Comparison of ENCODE assay signal across 26 mouse cellular contexts in genomic region chr9:118624146-118624545, GRCm38 (mm10). TPM values are rescaled to one million over a fixed set of nuclear protein-coding genes. Genes with fewer than 3 reads are reported as not detected.
DNase-seq lines count a peak whose midpoint lies in the region; ATAC-seq and TF ChIP-seq lines count a peak whose summit lies in the region.
"Had no signal": no experiment of that assay in that cellular context is flagged by ENCODE, and none has a peak within 500 bp of the region (broad histone marks: within the 10 kb centered on the region; RNA-seq: fewer than 3 reads in every experiment).

No protein-coding gene starts in this region.

- peaks cover 15% of the 10 kb centered on the region; the same call in 1 of the 2 replicates for H3K36me3 ChIP-seq in kidney, postnatal 0 days (ENCODE audit: insufficient read depth, low read length)
- peaks cover 18% of the 10 kb centered on the region for H3K36me3 ChIP-seq in embryonic facial prominence, embryonic 14.5 days (ENCODE audit: control insufficient read depth, insufficient read depth, low read length)
- H3K36me3 ChIP-seq: forebrain, embryonic 15.5 days; intestine, embryonic 15.5 days; liver, embryonic 13.5 days; neural tube, embryonic 12.5 days had no signal

- no peak overlapping the region for H3K9ac ChIP-seq in kidney, postnatal 0 days (ENCODE audit: low read depth, low read length)
- H3K9ac ChIP-seq in embryonic facial prominence, embryonic 14.5 days (ENCODE audit: low read depth, low read length), result no peak overlapping the region
- H3K9ac ChIP-seq: forebrain, embryonic 15.5 days; intestine, embryonic 15.5 days; limb, embryonic 13.5 days; liver, embryonic 13.5 days; neural tube, embryonic 12.5 days had no signal

- H3K4me1 ChIP-seq in kidney, postnatal 0 days (replicated peaks; ENCODE audit: insufficient read depth, low read length), result peaks cover 19% of the 10 kb centered on the region
- H3K4me1 ChIP-seq in embryonic facial prominence, embryonic 14.5 days (ENCODE audit: control insufficient read depth, insufficient read depth, low read length), result peaks cover 15% of the 10 kb centered on the region; the same call in 1 of the 2 replicates
- H3K4me1 ChIP-seq: forebrain, embryonic 15.5 days had no signal

- peak; percentile 31; the same call in 1 of the 2 replicates for ATAC-seq in frontal cortex, adult (ENCODE audit: low TSS enrichment)
- no peak for ATAC-seq in kidney, postnatal 0 days (replicated peaks; ENCODE audit: low FRiP score, low read depth)
- no peak for ATAC-seq in embryonic facial prominence, embryonic 14.5 days (ENCODE audit: low read depth)
- ATAC-seq: forebrain, embryonic 15.5 days; hindbrain, postnatal 0 days; intestine, embryonic 15.5 days; lung, postnatal 0 days; midbrain, embryonic 16.5 days had no signal

- no peaks in the 10 kb centered on the region for H3K27me3 ChIP-seq in kidney, postnatal 0 days (ENCODE audit: insufficient read depth, low read length)
- H3K27me3 ChIP-seq in embryonic facial prominence, embryonic 14.5 days (replicated peaks; ENCODE audit: control insufficient read depth, insufficient read depth, low read length), result no peaks in the 10 kb centered on the region
- H3K27me3 ChIP-seq: forebrain, embryonic 15.5 days; intestine, embryonic 15.5 days; limb, embryonic 13.5 days; liver, embryonic 13.5 days; neural tube, embryonic 12.5 days had no signal

- H3K4me3 ChIP-seq in kidney, postnatal 0 days (replicated peaks; ENCODE audit: low read depth, low read length), result no peak overlapping the region
- H3K4me3 ChIP-seq in embryonic facial prominence, embryonic 14.5 days (ENCODE audit: low read depth, low read length), result no peak overlapping the region
- H3K4me3 ChIP-seq: forebrain, embryonic 15.5 days; intestine, embryonic 15.5 days; limb, embryonic 13.5 days; liver, embryonic 13.5 days; neural tube, embryonic 12.5 days had no signal

- DNase-seq in frontal cortex, postnatal 36 days (ENCODE audit: low spot score in 2 of 2), result no peak
- DNase-seq in kidney, postnatal 0 days (ENCODE audit: low spot score), result peak; percentile 40
- DNase-seq in kidney, postnatal 4 days, result no peak
- peak; percentile 69 for DNase-seq in embryo, embryonic 11 days
- peak; percentile 26 for DNase-seq in embryonic facial prominence, embryonic 14.5 days (ENCODE audit: low spot score)
- no peak for DNase-seq in liver
- DNase-seq in cerebellum, adult 9-10 months, result no peak
- DNase-seq: adrenal gland, postnatal 14 days; cerebellum, adult 11 months; cerebellum, adult 9-11 months; gastrocnemius, postnatal 14 days; heart, postnatal 14 days; kidney, adult 9 months; liver, embryonic 13.5 days; right cerebral cortex, postnatal 4 days; thymus, adult 2 months; thymus, postnatal 4 days had no signal

- no peaks in the 10 kb centered on the region for H3K9me3 ChIP-seq in kidney, postnatal 0 days (replicated peaks; ENCODE audit: low read length)
- no peaks in the 10 kb centered on the region for H3K9me3 ChIP-seq in embryonic facial prominence, embryonic 14.5 days (ENCODE audit: control insufficient read depth, low read length)
- H3K9me3 ChIP-seq: forebrain, embryonic 15.5 days; intestine, embryonic 15.5 days; limb, embryonic 13.5 days; liver, embryonic 13.5 days; neural tube, embryonic 12.5 days had no signal

- H3K4me2 ChIP-seq in kidney, postnatal 0 days (ENCODE audit: low read length), result no peak overlapping the region
- no peak overlapping the region for H3K4me2 ChIP-seq in embryonic facial prominence, embryonic 14.5 days (ENCODE audit: low read depth, low read length)
- H3K4me2 ChIP-seq: forebrain, embryonic 15.5 days; intestine, embryonic 15.5 days; limb, embryonic 13.5 days; liver, embryonic 13.5 days; neural tube, embryonic 12.5 days had no signal

- no peak for TF ChIP-seq CTCF in kidney, postnatal 0 days (IDR thresholded peaks at IDR 0.05; ENCODE audit: low read depth)

- no peak overlapping the region for H3K27ac ChIP-seq in kidney, postnatal 0 days
- no peak overlapping the region for H3K27ac ChIP-seq in embryonic facial prominence, embryonic 14.5 days (replicated peaks; ENCODE audit: low read depth, low read length)
- H3K27ac ChIP-seq: forebrain, embryonic 15.5 days; hindbrain, postnatal 0 days; intestine, embryonic 15.5 days; limb, embryonic 13.5 days; liver, embryonic 13.5 days; macrophage; neural tube, embryonic 12.5 days had no signal

- WGBS in kidney, postnatal 0 days, result 29% methylated on average over 7 of the region's 7 CpGs
- WGBS in embryonic facial prominence, embryonic 14.5 days, result 24% methylated on average over 7 of the region's 7 CpGs

RNA-seq across cellular contexts. Expression of gene Itga9, which starts 17.7 kb away (rescaled TPM):
- polyA plus RNA-seq in kidney, postnatal 0 days (2015; fragmentation: Nextera tagmentation; extraction: Ambion mirVana), result 21.4 and 23.2 TPM in 2 replicates
- polyA plus RNA-seq in embryonic facial prominence, embryonic 14.5 days (2014; fragmentation: Nextera tagmentation; extraction: Ambion mirVana), result 13.7 TPM in 2 replicates

Comparison
In these comparisons a context has a peak if more than half of its experiments do, and no peak if none do; other contexts are left out.
1. DNase-seq: peak in kidney, postnatal 0 days (single experiment), embryo, embryonic 11 days (single experiment) and embryonic facial prominence, embryonic 14.5 days (single experiment); none in frontal cortex, postnatal 36 days (0 of 2), kidney, postnatal 4 days (0 of 2), liver (single experiment) and cerebellum, adult 9-10 months (single experiment).